Mouse (Mus musculus): ENCODE measurements around the gene 4930544D05Rik. TPM values are rescaled to one million over a fixed set of nuclear protein-coding genes. Genes with fewer than 3 reads are reported as not detected.
A peak's percentile ranks its signal among the peaks of the same experiment; 100 is the strongest.

4930544D05Rik gene
- total and polyA plus RNA-seq, 2 experiments from 2014 or later: not detected

- no peak overlapping the region for H3K4me3 ChIP-seq (ENCODE audit: low read length)
- H3K4me1 ChIP-seq (ENCODE audit: insufficient read depth, low read length): no peaks in the 10 kb centered on the region
- TF ChIP-seq CTCF (IDR thresholded peaks at IDR 0.05; ENCODE audit: low read depth): no peak
- ATAC-seq (no peak), DNase-seq (ENCODE audit: low spot score) (no peak)
- no peak overlapping the region for H3K9ac ChIP-seq (replicated peaks; ENCODE audit: low read length)
- 74% methylated on average over 4 of the region's 4 CpGs for WGBS
- no peak overlapping the region for H3K4me2 ChIP-seq (ENCODE audit: low read depth, low read length)
- no peaks in the 10 kb centered on the region for H3K36me3 ChIP-seq (ENCODE audit: insufficient read depth, low read length)
- no peak overlapping the region for H3K27ac ChIP-seq
- no peaks in the 10 kb centered on the region for H3K27me3 ChIP-seq (ENCODE audit: insufficient read depth, low read length)
- no peaks in the 10 kb centered on the region for H3K9me3 ChIP-seq (ENCODE audit: low read length)
Observed at GRCm38 (mm10) chr11:70626877-70627276, 11.2 kb downstream of the 4930544D05Rik start.

- no peak for DNase-seq (ENCODE audit: low spot score)
- H3K27me3 ChIP-seq (ENCODE audit: insufficient read depth, low read length): no peaks in the 10 kb centered on the region
- no peak overlapping the region for H3K27ac ChIP-seq
- no peaks in the 10 kb centered on the region for H3K4me1 ChIP-seq (ENCODE audit: insufficient read depth, low read length)
- 76% methylated on average over 2 of the region's 2 CpGs for WGBS
- no peak for ATAC-seq
- H3K9ac ChIP-seq (replicated peaks; ENCODE audit: low read length): no peak overlapping the region
- no peak overlapping the region for H3K4me3 ChIP-seq (ENCODE audit: low read length)
- no peak overlapping the region for H3K4me2 ChIP-seq (ENCODE audit: low read depth, low read length)
- H3K9me3 ChIP-seq (ENCODE audit: low read length): no peaks in the 10 kb centered on the region
- no peak for TF ChIP-seq CTCF (IDR thresholded peaks at IDR 0.05; ENCODE audit: low read depth)
- H3K36me3 ChIP-seq (ENCODE audit: insufficient read depth, low read length): no peaks in the 10 kb centered on the region
Observed at GRCm38 (mm10) chr11:70628431-70628830, 12.8 kb downstream of the 4930544D05Rik start.

- peak; percentile 52 for TF ChIP-seq CTCF (IDR thresholded peaks at IDR 0.05; ENCODE audit: low read depth)
- peak; percentile 23 for DNase-seq (ENCODE audit: low spot score)
- Histone ChIP-seq H3K9me3 (ENCODE audit: low read length) (no peaks in the 10 kb centered on the region), H3K4me1 (ENCODE audit: insufficient read depth, low read length) (no peaks in the 10 kb centered on the region), H3K27me3 (ENCODE audit: insufficient read depth, low read length) (no peaks in the 10 kb centered on the region), H3K4me2 (ENCODE audit: low read depth, low read length) (no peak overlapping the region), H3K4me3 (ENCODE audit: low read length) (no peak overlapping the region), H3K27ac (no peak overlapping the region), H3K36me3 (ENCODE audit: insufficient read depth, low read length) (no peaks in the 10 kb centered on the region), H3K9ac (replicated peaks; ENCODE audit: low read length) (no peak overlapping the region)
- 55% methylated on average over 5 of the region's 5 CpGs for WGBS
- ATAC-seq: no peak
Observed at GRCm38 (mm10) chr11:70629557-70629956, 13.9 kb downstream of the 4930544D05Rik start.

GRCm38 (mm10) chr11:70630129-70630528 lies 14.5 kb downstream of the 4930544D05Rik start:
- ATAC-seq (no peak), DNase-seq (ENCODE audit: low spot score) (no peak)
- Histone ChIP-seq H3K4me1 (ENCODE audit: insufficient read depth, low read length) (no peaks in the 10 kb centered on the region), H3K9ac (replicated peaks; ENCODE audit: low read length) (no peak overlapping the region), H3K27ac (no peak overlapping the region), H3K27me3 (ENCODE audit: insufficient read depth, low read length) (no peaks in the 10 kb centered on the region), H3K4me2 (ENCODE audit: low read depth, low read length) (no peak overlapping the region), H3K9me3 (ENCODE audit: low read length) (no peaks in the 10 kb centered on the region), H3K36me3 (ENCODE audit: insufficient read depth, low read length) (no peaks in the 10 kb centered on the region), H3K4me3 (ENCODE audit: low read length) (no peak overlapping the region)
- WGBS: 66% methylated on average over 7 of the region's 7 CpGs
- TF ChIP-seq CTCF (IDR thresholded peaks at IDR 0.05; ENCODE audit: low read depth): no peak

- H3K27ac ChIP-seq: no peak overlapping the region
- H3K27me3 ChIP-seq (ENCODE audit: insufficient read depth, low read length): no peaks in the 10 kb centered on the region
- no peak for TF ChIP-seq CTCF (IDR thresholded peaks at IDR 0.05; ENCODE audit: low read depth)
- no peak overlapping the region for H3K4me2 ChIP-seq (ENCODE audit: low read depth, low read length)
- no peaks in the 10 kb centered on the region for H3K4me1 ChIP-seq (ENCODE audit: insufficient read depth, low read length)
- no peaks in the 10 kb centered on the region for H3K36me3 ChIP-seq (ENCODE audit: insufficient read depth, low read length)
- H3K9me3 ChIP-seq (ENCODE audit: low read length): no peaks in the 10 kb centered on the region
- H3K9ac ChIP-seq (replicated peaks; ENCODE audit: low read length): no peak overlapping the region
- ATAC-seq (no peak), DNase-seq (ENCODE audit: low spot score) (no peak)
- WGBS: 81% methylated on average over 4 of the region's 4 CpGs
- no peak overlapping the region for H3K4me3 ChIP-seq (ENCODE audit: low read length)
Observed at GRCm38 (mm10) chr11:70635601-70636000, 20.0 kb downstream of the 4930544D05Rik start.

- no peaks in the 10 kb centered on the region for H3K27me3 ChIP-seq (ENCODE audit: insufficient read depth, low read length)
- DNase-seq (ENCODE audit: low spot score) (no peak), ATAC-seq (no peak)
- no peaks in the 10 kb centered on the region for H3K4me1 ChIP-seq (ENCODE audit: insufficient read depth, low read length)
- WGBS: 92% methylated on average over 1 of the region's 1 CpGs
- no peak overlapping the region for H3K9ac ChIP-seq (replicated peaks; ENCODE audit: low read length)
- no peak overlapping the region for H3K27ac ChIP-seq
- TF ChIP-seq CTCF (IDR thresholded peaks at IDR 0.05; ENCODE audit: low read depth): no peak
- H3K4me3 ChIP-seq (ENCODE audit: low read length): no peak overlapping the region
- no peaks in the 10 kb centered on the region for H3K9me3 ChIP-seq (ENCODE audit: low read length)
- H3K36me3 ChIP-seq (ENCODE audit: insufficient read depth, low read length): no peaks in the 10 kb centered on the region
- H3K4me2 ChIP-seq (ENCODE audit: low read depth, low read length): no peak overlapping the region
Observed at GRCm38 (mm10) chr11:70637764-70638163, 22.1 kb downstream of the 4930544D05Rik start.

- Histone ChIP-seq H3K4me2 (ENCODE audit: low read depth, low read length) (no peak overlapping the region), H3K9me3 (ENCODE audit: low read length) (no peaks in the 10 kb centered on the region), H3K4me1 (ENCODE audit: insufficient read depth, low read length) (no peaks in the 10 kb centered on the region), H3K4me3 (ENCODE audit: low read length) (no peak overlapping the region), H3K36me3 (ENCODE audit: insufficient read depth, low read length) (no peaks in the 10 kb centered on the region), H3K27me3 (ENCODE audit: insufficient read depth, low read length) (no peaks in the 10 kb centered on the region), H3K9ac (replicated peaks; ENCODE audit: low read length) (no peak overlapping the region), H3K27ac (no peak overlapping the region)
- DNase-seq (ENCODE audit: low spot score) (no peak), ATAC-seq (no peak)
- 90% methylated on average over 1 of the region's 1 CpGs for WGBS
- no peak for TF ChIP-seq CTCF (IDR thresholded peaks at IDR 0.05; ENCODE audit: low read depth)
Observed at GRCm38 (mm10) chr11:70638293-70638692, 22.6 kb downstream of the 4930544D05Rik start.

All from hindbrain, postnatal 0 days (tissue).